Mouse (Mus musculus): ENCODE results near the gene Pla2r1.

Pla2r1 gene

GRCm38 (mm10) chr2:60503991-60504390 lies 49.1 kb downstream of the Pla2r1 start:
- no peak for DNase-seq (ENCODE audit: low spot score in 2 of 2)

GRCm38 (mm10) chr2:60500583-60501116 lies 52.5 kb downstream of the Pla2r1 start:
- DNase-seq (ENCODE audit: low spot score in 2 of 2): no peak

- no peak for DNase-seq (ENCODE audit: low spot score in 2 of 2)
These were observed 73.2 kb downstream of the Pla2r1 start for GRCm38 (mm10) chr2:60479906-60480305.

- DNase-seq (ENCODE audit: low spot score in 2 of 2): no peak
These were observed 74.3 kb downstream of the Pla2r1 start for GRCm38 (mm10) chr2:60478778-60479177.

GRCm38 (mm10) chr2:60468901-60469770 lies 84.0 kb downstream of the Pla2r1 start:
- DNase-seq (ENCODE audit: low spot score in 2 of 2): no peak

GRCm38 (mm10) chr2:60452376-60452775 lies 100.7 kb downstream of the Pla2r1 start:
- no peak for DNase-seq (ENCODE audit: low spot score in 2 of 2)

- DNase-seq (ENCODE audit: low spot score in 2 of 2): no peak
These were observed 101.9 kb downstream of the Pla2r1 start for GRCm38 (mm10) chr2:60451119-60451773.

GRCm38 (mm10) chr2:60449732-60450131 lies 103.4 kb downstream of the Pla2r1 start:
- no peak for DNase-seq (ENCODE audit: low spot score in 2 of 2)

GRCm38 (mm10) chr2:60444711-60445509 lies 108.2 kb downstream of the Pla2r1 start:
- DNase-seq (ENCODE audit: low spot score in 2 of 2): no peak

- DNase-seq (ENCODE audit: low spot score in 2 of 2): no peak
These were observed 109.8 kb downstream of the Pla2r1 start for GRCm38 (mm10) chr2:60443279-60443678.

- no peak for DNase-seq (ENCODE audit: low spot score in 2 of 2)
These were observed 111.2 kb downstream of the Pla2r1 start for GRCm38 (mm10) chr2:60441875-60442274.

- DNase-seq (ENCODE audit: low spot score in 2 of 2): no peak
These were observed 116.3 kb downstream of the Pla2r1 start for GRCm38 (mm10) chr2:60436802-60437201.

GRCm38 (mm10) chr2:60430315-60431021 lies 122.6 kb downstream of the Pla2r1 start:
- no peak for DNase-seq (ENCODE audit: low spot score in 2 of 2)

GRCm38 (mm10) chr2:60418075-60418474 lies 135.0 kb downstream of the Pla2r1 start:
- DNase-seq (ENCODE audit: low spot score in 2 of 2): peak; percentile 46 to 73

GRCm38 (mm10) chr2:60414334-60414733 lies 138.8 kb downstream of the Pla2r1 start:
- DNase-seq (ENCODE audit: low spot score in 2 of 2): no peak

GRCm38 (mm10) chr2:60413006-60413650 lies 140.0 kb downstream of the Pla2r1 start:
- no peak for DNase-seq (ENCODE audit: low spot score in 2 of 2)

- DNase-seq (ENCODE audit: low spot score in 2 of 2): no peak
These were observed 141.9 kb downstream of the Pla2r1 start for GRCm38 (mm10) chr2:60411181-60411580.

- no peak for DNase-seq (ENCODE audit: low spot score in 2 of 2)
These were observed 142.9 kb downstream of the Pla2r1 start for GRCm38 (mm10) chr2:60409989-60410763.

- DNase-seq (ENCODE audit: low spot score in 2 of 2): no peak
These were observed 143.9 kb downstream of the Pla2r1 start for GRCm38 (mm10) chr2:60409194-60409593.

- no peak for DNase-seq (ENCODE audit: low spot score in 2 of 2)
These were observed 145.7 kb downstream of the Pla2r1 start for GRCm38 (mm10) chr2:60407387-60407786.

Data from cerebellum, postnatal 4 days (tissue).